Mouse (Mus musculus): ENCODE measurements at regions not wholly inside any gene's neighbourhood (a gene's known extent, or its start where the extent isn't known, plus 50 kb on each side); places are given as distances from the start of the nearest gene placed in this dataset.
"Not testable (repeated sequence)": the region's sequence is repeated elsewhere in the genome, so short reads cannot be mapped to it uniquely, and the experiment has no call there.

- Histone ChIP-seq H3K4me3 (replicated peaks) (no peak overlapping the region), H3K4me2 (replicated peaks) (no peak overlapping the region), H3K27me3 (no peaks in the 10 kb centered on the region), H3K4me1 (replicated peaks) (no peaks in the 10 kb centered on the region), H3K36me3 (no peaks in the 10 kb centered on the region), H3K9ac (replicated peaks) (no peak overlapping the region), H3K27ac (no peak overlapping the region), H3K9me3 (no peaks in the 10 kb centered on the region)
- no peak for ATAC-seq
- 82% methylated on average over 8 of the region's 8 CpGs for WGBS
Observed at GRCm38 (mm10) chr10:99320797-99321196, 57.8 kb downstream of the Dusp6 start.

- no peaks in the 10 kb centered on the region for H3K4me1 ChIP-seq (replicated peaks)
- WGBS = 87% methylated on average over 8 of the region's 8 CpGs
- no peak overlapping the region for H3K4me3 ChIP-seq (replicated peaks)
- no peak overlapping the region for H3K4me2 ChIP-seq (replicated peaks)
- no peaks in the 10 kb centered on the region for H3K27me3 ChIP-seq
- H3K9me3 ChIP-seq = no peaks in the 10 kb centered on the region
- no peak overlapping the region for H3K27ac ChIP-seq
- ATAC-seq = no peak
- no peaks in the 10 kb centered on the region for H3K36me3 ChIP-seq
- no peak overlapping the region for H3K9ac ChIP-seq (replicated peaks)
Observed at GRCm38 (mm10) chr10:99323358-99323757, 60.3 kb downstream of the Dusp6 start.

- Histone ChIP-seq H3K4me1 (replicated peaks) (no peaks in the 10 kb centered on the region), H3K4me2 (replicated peaks) (no peak overlapping the region), H3K9ac (replicated peaks) (no peak overlapping the region), H3K27ac (no peak overlapping the region), H3K4me3 (replicated peaks) (no peak overlapping the region), H3K9me3 (no peaks in the 10 kb centered on the region), H3K36me3 (no peaks in the 10 kb centered on the region), H3K27me3 (no peaks in the 10 kb centered on the region)
- ATAC-seq = no peak
- 93% methylated on average over 2 of the region's 2 CpGs for WGBS
Observed at GRCm38 (mm10) chr10:99327501-99327900, 64.5 kb downstream of the Dusp6 start.

- Histone ChIP-seq H3K9me3 (no peaks in the 10 kb centered on the region), H3K4me3 (replicated peaks) (no peak overlapping the region), H3K9ac (replicated peaks) (no peak overlapping the region), H3K27ac (no peak overlapping the region), H3K4me2 (replicated peaks) (no peak overlapping the region), H3K36me3 (no peaks in the 10 kb centered on the region), H3K27me3 (no peaks in the 10 kb centered on the region), H3K4me1 (replicated peaks) (no peaks in the 10 kb centered on the region)
- no peak for ATAC-seq
- 95% methylated on average over 8 of the region's 8 CpGs for WGBS
Observed at GRCm38 (mm10) chr10:99328568-99328967, 65.5 kb downstream of the Dusp6 start.

- Histone ChIP-seq H3K9ac (replicated peaks) (no peak overlapping the region), H3K4me1 (replicated peaks) (no peaks in the 10 kb centered on the region), H3K27me3 (no peaks in the 10 kb centered on the region), H3K4me3 (replicated peaks) (no peak overlapping the region), H3K4me2 (replicated peaks) (no peak overlapping the region), H3K36me3 (no peaks in the 10 kb centered on the region), H3K27ac (no peak overlapping the region), H3K9me3 (no peaks in the 10 kb centered on the region)
- no peak for ATAC-seq
- 89% methylated on average over 6 of the region's 6 CpGs for WGBS
Observed at GRCm38 (mm10) chr10:99329469-99329868, 66.4 kb downstream of the Dusp6 start.

- H3K4me1 ChIP-seq (replicated peaks) = no peaks in the 10 kb centered on the region
- ATAC-seq = no peak
- H3K27me3 ChIP-seq = no peaks in the 10 kb centered on the region
- WGBS = 20% methylated on average over 7 of the region's 7 CpGs
- H3K36me3 ChIP-seq = no peaks in the 10 kb centered on the region
- no peak overlapping the region for H3K4me3 ChIP-seq (replicated peaks)
- no peak overlapping the region for H3K9ac ChIP-seq (replicated peaks)
- H3K27ac ChIP-seq = no peak overlapping the region
- H3K4me2 ChIP-seq (replicated peaks) = no peak overlapping the region
- no peaks in the 10 kb centered on the region for H3K9me3 ChIP-seq
Observed at GRCm38 (mm10) chr10:99330519-99330918, 67.5 kb downstream of the Dusp6 start.

- H3K4me2 ChIP-seq (replicated peaks) = no peak overlapping the region
- no peak overlapping the region for H3K9ac ChIP-seq (replicated peaks)
- H3K36me3 ChIP-seq = no peaks in the 10 kb centered on the region
- no peaks in the 10 kb centered on the region for H3K27me3 ChIP-seq
- no peak overlapping the region for H3K27ac ChIP-seq
- no peaks in the 10 kb centered on the region for H3K9me3 ChIP-seq
- 96% methylated on average over 12 of the region's 12 CpGs for WGBS
- H3K4me1 ChIP-seq (replicated peaks) = no peaks in the 10 kb centered on the region
- no peak overlapping the region for H3K4me3 ChIP-seq (replicated peaks)
- no peak for ATAC-seq
Observed at GRCm38 (mm10) chr10:99331876-99332275, 68.8 kb downstream of the Dusp6 start.

GRCm38 (mm10) chr10:99333831-99334230 lies 70.8 kb downstream of the Dusp6 start:
- 51% methylated on average over 5 of the region's 5 CpGs for WGBS
- no peak for ATAC-seq
- Histone ChIP-seq H3K9ac (replicated peaks) (no peak overlapping the region), H3K27me3 (no peaks in the 10 kb centered on the region), H3K27ac (no peak overlapping the region), H3K9me3 (no peaks in the 10 kb centered on the region), H3K4me3 (replicated peaks) (no peak overlapping the region), H3K36me3 (no peaks in the 10 kb centered on the region), H3K4me1 (replicated peaks) (no peaks in the 10 kb centered on the region), H3K4me2 (replicated peaks) (no peak overlapping the region)

- Histone ChIP-seq H3K9me3 (no peaks in the 10 kb centered on the region), H3K27me3 (no peaks in the 10 kb centered on the region), H3K4me3 (replicated peaks) (no peak overlapping the region), H3K4me1 (replicated peaks) (no peaks in the 10 kb centered on the region), H3K36me3 (no peaks in the 10 kb centered on the region), H3K27ac (no peak overlapping the region), H3K4me2 (replicated peaks) (no peak overlapping the region), H3K9ac (replicated peaks) (no peak overlapping the region)
- no peak for ATAC-seq
- WGBS = 94% methylated on average over 4 of the region's 4 CpGs
Observed at GRCm38 (mm10) chr10:99336091-99336490, 73.1 kb downstream of the Dusp6 start.

GRCm38 (mm10) chr10:99338790-99339189 lies 75.8 kb downstream of the Dusp6 start:
- not testable (repeated sequence) for H3K4me3 ChIP-seq (replicated peaks); H3K9me3 ChIP-seq; H3K27me3 ChIP-seq; H3K36me3 ChIP-seq; H3K4me2 ChIP-seq (replicated peaks); H3K9ac ChIP-seq (replicated peaks); H3K4me1 ChIP-seq (replicated peaks); H3K27ac ChIP-seq; ATAC-seq
- 94% methylated on average over 8 of the region's 11 CpGs for WGBS

GRCm38 (mm10) chr10:99339291-99339912 lies 76.4 kb downstream of the Dusp6 start:
- not testable (repeated sequence) for H3K4me3 ChIP-seq (replicated peaks); H3K9me3 ChIP-seq; H3K4me1 ChIP-seq (replicated peaks); H3K27ac ChIP-seq; H3K36me3 ChIP-seq; H3K9ac ChIP-seq (replicated peaks); ATAC-seq; H3K4me2 ChIP-seq (replicated peaks); H3K27me3 ChIP-seq
- 97% methylated on average over 13 of the region's 19 CpGs for WGBS

- not testable (repeated sequence) for H3K9ac ChIP-seq (replicated peaks); H3K4me3 ChIP-seq (replicated peaks); H3K36me3 ChIP-seq; H3K27ac ChIP-seq; H3K9me3 ChIP-seq; ATAC-seq; H3K4me1 ChIP-seq (replicated peaks); H3K4me2 ChIP-seq (replicated peaks); H3K27me3 ChIP-seq
- WGBS = 100% methylated on average over 9 of the region's 25 CpGs
Observed at GRCm38 (mm10) chr10:99340057-99340456, 77.0 kb downstream of the Dusp6 start.

- no peak overlapping the region for H3K27ac ChIP-seq
- H3K36me3 ChIP-seq = no peaks in the 10 kb centered on the region
- H3K4me2 ChIP-seq (replicated peaks) = no peak overlapping the region
- no peak overlapping the region for H3K9ac ChIP-seq (replicated peaks)
- WGBS = 78% methylated on average over 3 of the region's 3 CpGs
- ATAC-seq = no peak
- 0 out of 2 replicates have a peak, but pooled peaks cover 4% of the 10 kb centered on the region for H3K4me1 ChIP-seq (replicated peaks)
- H3K27me3 ChIP-seq = no peaks in the 10 kb centered on the region
- H3K9me3 ChIP-seq = 0 out of 2 replicates have a peak, but pooled peaks cover 3% of the 10 kb centered on the region
- no peak overlapping the region for H3K4me3 ChIP-seq (replicated peaks)
Observed at GRCm38 (mm10) chr10:99349125-99349716, 86.2 kb downstream of the Dusp6 start.
